Mouse (Mus musculus): Measurements from ENCODE around the gene Cish.

Cish gene

GRCm38 (mm10) chr9:107343146-107343943 is 47.5 kb downstream of the Cish start:
- DNase-seq (ENCODE audit: low read depth in 2 of 2, low spot score in 2 of 2): no peak

- DNase-seq (ENCODE audit: low read depth in 2 of 2, low spot score in 2 of 2): no peak
These were observed 48.2 kb downstream of the Cish start for GRCm38 (mm10) chr9:107344027-107344426.

- DNase-seq (ENCODE audit: low read depth in 2 of 2, low spot score in 2 of 2): no peak
These were observed 50.3 kb downstream of the Cish start for GRCm38 (mm10) chr9:107346081-107346480.

- DNase-seq (ENCODE audit: low read depth in 2 of 2, low spot score in 2 of 2): no peak
These were observed 51.9 kb downstream of the Cish start for GRCm38 (mm10) chr9:107347586-107348183.

GRCm38 (mm10) chr9:107349321-107349720 is 53.5 kb downstream of the Cish start:
- no peak for DNase-seq (ENCODE audit: low read depth in 2 of 2, low spot score in 2 of 2)

Data from CD8-positive naive resting alpha-beta T cell, adult 2 months (primary cell).